Mouse (Mus musculus) midbrain, embryonic 12.5 days (tissue): ENCODE results near the gene Kalrn. TPM values are rescaled to one million over a fixed set of nuclear protein-coding genes. Genes with fewer than 3 reads are reported as not detected.

Experiments used
- ATAC-seq: fragments of 200-750 bp; cut with Nextera tagmentation; 2 replicates; pipeline ENCODE4 v1.8.0; 2017; ENCODE audit warnings: low read depth, moderate TSS enrichment, moderate library complexity; ENCODE audit not compliant: low FRiP score
- H3K27ac ChIP-seq: fragments of 300-500 bp; sonication (generic); replicated peaks from 2 replicates; pipeline ENCODE4 v1.5.1; 2016; ENCODE audit warnings: mild to moderate bottlenecking
- H3K27me3 ChIP-seq: fragments of 300-500 bp; sonication (generic); 2 replicates; pipeline ENCODE4 v1.6.1; 2016; ENCODE audit warnings: mild to moderate bottlenecking
- H3K36me3 ChIP-seq: fragments of 300-500 bp; sonication (generic); 2 replicates; pipeline ENCODE4 v1.6.1; 2016
- H3K4me1 ChIP-seq: fragments of 300-500 bp; sonication (generic); 2 replicates; pipeline ENCODE4 v1.6.1; 2016
- H3K4me2 ChIP-seq: fragments of 300-500 bp; sonication (generic); replicated peaks from 2 replicates; pipeline ENCODE4 v1.6.1; 2016; ENCODE audit warnings: mild to moderate bottlenecking, moderate library complexity
- H3K4me3 ChIP-seq: fragments of 300-500 bp; sonication (generic); 2 replicates; pipeline ENCODE4 v1.5.1; 2016; ENCODE audit warnings: mild to moderate bottlenecking
- H3K9ac ChIP-seq: fragments of 300-500 bp; sonication (generic); replicated peaks from 2 replicates; pipeline ENCODE4 v1.6.1; 2016; ENCODE audit warnings: mild to moderate bottlenecking, moderate library complexity
- H3K9me3 ChIP-seq: fragments of 300-500 bp; sonication (generic); 2 replicates; pipeline ENCODE4 v1.6.1; 2016; ENCODE audit warnings: mild to moderate bottlenecking
- WGBS: fragments of 180-500 bp; shearing (Covaris S2); methylation state at CpG from one replicate; pipeline ENCODE4 v1.1.7; 2016; 5-methylcytosine and 5-hydroxymethylcytosine counted together
- polyA plus RNA-seq: library from polyadenylated mRNA; unstranded; fragments of >200 nt; fragmentation: Nextera tagmentation; extraction: Ambion mirVana; gene quantifications from 2 replicates; pipeline ENCODE4 v1.2.1, GENCODE M21; 2016

Kalrn gene
- polyA plus RNA-seq, 1 experiment from 2014 or later: 28.9 TPM

DNA sequence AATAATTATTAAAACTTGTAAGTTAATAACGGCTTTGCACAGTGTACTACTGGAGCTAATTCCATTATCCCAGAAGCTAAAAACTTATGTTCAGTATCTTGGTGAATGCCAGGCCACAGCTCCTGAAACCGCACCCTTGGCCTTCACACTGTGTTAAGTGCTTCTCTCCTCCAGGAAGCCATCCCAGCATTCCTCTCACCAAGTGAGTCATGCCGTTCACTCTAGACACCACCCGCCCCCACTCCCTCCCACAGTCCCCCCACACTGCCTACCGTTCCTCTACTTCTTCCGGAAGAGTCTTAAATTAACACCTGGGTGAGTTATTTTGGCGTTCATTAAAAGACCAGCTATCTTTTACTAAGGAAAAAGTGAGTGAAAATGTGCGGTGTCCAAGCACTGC is 82.8 kb downstream of the Kalrn start:
- H3K36me3 ChIP-seq: no peaks in the 10 kb centered on the region
- 63% methylated on average over 8 of the region's 8 CpGs for WGBS
- no peaks in the 10 kb centered on the region for H3K27me3 ChIP-seq
- no peak overlapping the region for H3K4me2 ChIP-seq
- H3K4me3 ChIP-seq: no peak overlapping the region
- H3K27ac ChIP-seq: no peak overlapping the region
- H3K4me1 ChIP-seq: peaks cover 23% of the 10 kb centered on the region
- no peak for ATAC-seq
- H3K9me3 ChIP-seq: no peaks in the 10 kb centered on the region
- H3K9ac ChIP-seq: no peak overlapping the region

DNA sequence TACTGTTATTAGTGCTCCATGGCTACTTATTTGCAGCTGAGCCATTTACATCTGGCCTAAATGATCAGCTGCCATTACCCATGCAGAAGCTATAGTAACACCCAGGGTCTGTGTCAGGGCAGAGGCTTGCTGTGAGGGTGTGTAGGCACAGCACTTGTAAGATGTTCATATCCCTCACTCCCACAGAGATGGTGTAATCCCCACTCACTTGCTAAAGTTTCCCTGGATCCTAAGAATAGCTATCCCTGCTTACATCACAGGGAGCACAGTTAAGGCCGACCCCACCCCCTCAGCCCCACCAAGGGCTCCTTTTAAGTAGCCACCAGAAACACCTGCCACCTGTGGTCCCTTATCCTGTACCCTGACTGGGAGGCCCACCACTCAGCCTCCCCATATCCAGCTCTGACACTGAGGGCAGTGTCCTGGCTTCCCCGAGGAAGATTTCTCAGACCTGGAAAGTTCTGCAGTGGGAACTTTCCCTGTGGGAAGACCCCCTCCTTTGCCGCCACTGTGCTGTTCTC is 83.5 kb downstream of the Kalrn start:
- no peak for ATAC-seq
- 52% methylated on average over 3 of the region's 3 CpGs for WGBS
- no peaks in the 10 kb centered on the region for H3K9me3 ChIP-seq

DNA sequence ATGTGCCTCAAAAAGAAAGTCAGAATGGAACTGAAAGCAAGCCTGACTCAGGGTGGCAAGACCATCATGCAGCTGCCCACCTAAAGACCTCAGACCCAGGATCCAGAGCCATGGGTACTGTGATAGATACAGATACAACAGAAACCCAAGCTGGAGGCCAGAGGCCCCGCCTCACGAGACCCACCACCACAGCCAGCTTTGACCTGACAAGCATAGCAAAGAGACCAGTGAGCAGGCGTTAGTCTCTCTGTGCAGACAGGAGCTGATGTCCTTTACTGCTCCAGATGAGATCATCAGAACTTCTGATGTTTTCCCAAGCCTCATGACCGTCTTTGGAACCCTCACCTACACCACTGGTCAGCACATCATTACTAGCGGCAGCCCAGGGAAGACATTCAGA is 85.5 kb downstream of the Kalrn start:
- WGBS: 87% methylated on average over 5 of the region's 5 CpGs
- H3K9ac ChIP-seq: no peak overlapping the region
- no peaks in the 10 kb centered on the region for H3K36me3 ChIP-seq
- ATAC-seq: no peak
- H3K4me2 ChIP-seq: no peak overlapping the region
- no peak overlapping the region for H3K27ac ChIP-seq
- no peaks in the 10 kb centered on the region for H3K9me3 ChIP-seq
- H3K4me3 ChIP-seq: no peak overlapping the region
- no peaks in the 10 kb centered on the region for H3K27me3 ChIP-seq
- peaks cover 33% of the 10 kb centered on the region for H3K4me1 ChIP-seq

More for the DNA sequence above, 83.5 kb downstream of the Kalrn start:
- Histone ChIP-seq H3K4me2 (no peak overlapping the region), H3K36me3 (no peaks in the 10 kb centered on the region), H3K9ac (no peak overlapping the region), H3K27ac (no peak overlapping the region), H3K4me1 (peaks cover 29% of the 10 kb centered on the region), H3K27me3 (no peaks in the 10 kb centered on the region), H3K4me3 (no peak overlapping the region)

DNA sequence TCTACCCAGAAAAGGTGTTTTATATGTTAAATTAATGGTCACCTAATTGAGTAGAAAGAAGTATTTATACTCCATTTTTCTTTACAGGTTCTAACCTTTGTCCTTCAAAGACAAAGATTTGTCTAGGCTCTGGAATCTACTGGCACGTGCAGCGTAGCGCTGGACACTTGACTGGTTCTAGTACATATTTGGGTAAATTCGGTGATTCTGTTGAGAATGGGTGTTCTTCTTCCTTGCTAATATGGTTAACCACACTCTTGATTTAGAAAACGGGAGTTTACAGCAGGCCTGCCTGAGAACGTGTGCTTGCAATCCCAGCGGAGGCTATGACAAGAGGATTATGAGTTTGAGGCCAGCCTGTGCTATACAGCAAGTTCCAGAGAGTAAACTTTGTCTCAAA is 86.1 kb downstream of the Kalrn start:
- Histone ChIP-seq H3K4me3 (no peak overlapping the region), H3K27ac (no peak overlapping the region), H3K4me1 (peaks cover 33% of the 10 kb centered on the region), H3K4me2 (no peak overlapping the region), H3K36me3 (no peaks in the 10 kb centered on the region), H3K27me3 (no peaks in the 10 kb centered on the region), H3K9ac (no peak overlapping the region), H3K9me3 (no peaks in the 10 kb centered on the region)
- no peak for ATAC-seq
- WGBS: 87% methylated on average over 7 of the region's 7 CpGs

DNA sequence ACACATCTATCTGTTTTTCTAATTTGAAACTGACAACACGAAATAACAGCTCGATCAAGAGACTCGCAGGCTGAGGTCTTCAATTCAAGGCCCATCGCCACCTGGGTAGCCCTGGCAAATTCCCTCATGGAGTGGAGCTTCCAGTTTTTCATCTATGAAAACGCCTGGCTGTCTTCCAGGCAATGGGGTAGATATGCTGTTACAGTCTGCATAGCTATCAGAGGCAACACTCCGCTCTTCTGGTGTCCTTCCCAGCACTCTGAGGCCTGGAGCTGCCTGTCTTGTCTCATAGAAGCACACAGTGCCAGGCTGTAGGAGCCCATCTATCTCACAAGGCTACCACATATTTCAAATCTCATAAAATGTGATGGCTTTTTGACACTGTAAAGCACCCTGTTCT is 87.8 kb downstream of the Kalrn start:
- no peak for ATAC-seq
- Histone ChIP-seq H3K4me3 (no peak overlapping the region), H3K9me3 (no peaks in the 10 kb centered on the region), H3K27ac (no peak overlapping the region), H3K4me1 (peaks cover 22% of the 10 kb centered on the region), H3K4me2 (no peak overlapping the region), H3K27me3 (no peaks in the 10 kb centered on the region), H3K9ac (no peak overlapping the region), H3K36me3 (no peaks in the 10 kb centered on the region)
- 81% methylated on average over 6 of the region's 6 CpGs for WGBS

DNA sequence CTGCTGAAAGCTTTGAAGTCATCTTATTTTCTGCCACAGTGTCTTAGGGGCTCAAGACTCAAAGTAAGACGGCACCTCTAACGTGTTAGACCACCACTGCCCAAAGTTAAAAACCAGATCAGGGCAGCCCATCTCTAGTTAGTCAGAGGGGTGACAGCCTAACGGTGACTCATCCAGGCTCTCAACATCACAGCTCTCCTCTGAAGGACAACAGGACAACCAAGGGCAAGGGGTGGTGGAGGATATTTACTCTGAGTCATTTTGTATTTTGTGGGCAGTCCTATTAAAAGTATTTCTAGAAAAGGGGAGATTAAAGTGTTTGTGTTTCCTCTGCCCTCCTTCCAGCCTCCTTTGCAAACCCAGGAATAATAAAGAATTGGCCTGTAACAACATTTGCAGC is 88.4 kb downstream of the Kalrn start:
- no peak overlapping the region for H3K4me2 ChIP-seq
- peaks cover 21% of the 10 kb centered on the region for H3K4me1 ChIP-seq
- H3K4me3 ChIP-seq: no peak overlapping the region
- no peaks in the 10 kb centered on the region for H3K27me3 ChIP-seq
- no peak overlapping the region for H3K27ac ChIP-seq
- WGBS: 66% methylated on average over 3 of the region's 3 CpGs
- no peak overlapping the region for H3K9ac ChIP-seq
- ATAC-seq: no peak
- H3K36me3 ChIP-seq: no peaks in the 10 kb centered on the region
- no peaks in the 10 kb centered on the region for H3K9me3 ChIP-seq

DNA sequence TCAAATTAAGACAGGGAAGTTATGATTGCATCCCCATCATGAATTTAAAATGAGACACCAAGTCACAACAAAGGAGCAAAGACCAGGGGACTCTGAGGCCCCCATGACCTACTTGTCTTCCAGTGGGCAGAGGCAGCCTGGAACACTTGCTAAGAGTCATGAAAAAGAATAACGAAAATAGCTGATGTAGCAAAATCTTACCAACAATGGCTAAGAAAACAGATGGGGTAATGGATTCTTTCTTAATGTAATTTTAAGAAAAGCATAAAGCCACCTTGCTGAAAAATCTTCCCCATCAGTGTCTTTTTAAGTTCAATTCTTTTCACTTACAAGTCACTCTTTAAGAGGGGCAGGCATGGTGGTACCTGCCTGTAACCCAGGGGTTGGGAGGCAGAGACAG is 89.1 kb downstream of the Kalrn start:
- Histone ChIP-seq H3K4me2 (no peak overlapping the region), H3K36me3 (no peaks in the 10 kb centered on the region), H3K4me1 (peaks cover 21% of the 10 kb centered on the region), H3K9me3 (no peaks in the 10 kb centered on the region), H3K27ac (no peak overlapping the region; the same call in 1 of the 2 replicates), H3K4me3 (no peak overlapping the region), H3K9ac (no peak overlapping the region), H3K27me3 (no peaks in the 10 kb centered on the region)
- WGBS: 90% methylated on average over 1 of the region's 1 CpGs
- ATAC-seq: no peak

DNA sequence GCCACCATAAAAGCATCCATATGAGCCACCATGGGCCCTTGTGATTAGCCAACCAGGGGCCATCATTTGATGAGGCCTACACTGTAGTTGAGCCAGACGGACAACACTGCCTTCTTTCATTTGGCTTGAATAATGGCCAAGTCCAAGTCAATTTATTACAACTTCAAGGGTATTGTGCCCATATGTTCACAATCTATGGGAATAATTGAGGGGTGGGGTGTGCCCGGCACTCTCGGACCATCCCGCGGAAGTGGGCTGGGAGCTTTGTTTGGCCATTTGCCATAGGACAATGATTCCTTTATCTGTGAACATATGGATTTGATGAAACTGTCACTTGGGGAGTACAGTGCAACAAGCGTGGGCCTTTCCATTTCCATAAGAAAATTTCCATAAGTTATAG is 89.6 kb downstream of the Kalrn start:
- ATAC-seq: no peak
- no peaks in the 10 kb centered on the region for H3K9me3 ChIP-seq
- WGBS: 76% methylated on average over 6 of the region's 6 CpGs
- H3K4me3 ChIP-seq: no peak overlapping the region
- H3K27ac ChIP-seq: no peak overlapping the region
- no peak overlapping the region for H3K9ac ChIP-seq
- no peaks in the 10 kb centered on the region for H3K36me3 ChIP-seq
- H3K27me3 ChIP-seq: no peaks in the 10 kb centered on the region
- peaks cover 21% of the 10 kb centered on the region for H3K4me1 ChIP-seq
- H3K4me2 ChIP-seq: no peak overlapping the region

DNA sequence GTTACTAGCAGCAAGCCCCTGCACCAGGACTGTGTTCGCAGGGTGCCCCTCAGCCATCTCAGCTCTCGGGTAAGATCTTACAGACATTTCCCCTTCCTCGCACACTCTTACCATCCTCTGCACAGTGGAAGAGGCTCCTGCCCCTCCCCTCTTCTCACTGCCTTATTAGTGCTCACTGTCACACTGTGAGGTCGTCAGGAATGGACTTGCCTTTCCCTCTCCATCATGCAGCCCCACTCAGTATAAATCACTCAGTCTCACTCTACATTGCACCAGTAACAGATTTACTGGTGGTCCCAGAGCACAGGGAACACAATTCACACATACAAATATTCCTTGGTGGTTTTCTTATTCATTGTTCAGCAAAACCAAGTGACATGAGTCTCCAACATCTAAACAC is 98.6 kb downstream of the Kalrn start:
- no peaks in the 10 kb centered on the region for H3K36me3 ChIP-seq
- peaks cover 48% of the 10 kb centered on the region for H3K4me1 ChIP-seq
- H3K27me3 ChIP-seq: no peaks in the 10 kb centered on the region
- H3K9ac ChIP-seq: no peak overlapping the region
- no peak overlapping the region for H3K27ac ChIP-seq
- H3K4me3 ChIP-seq: no peak overlapping the region
- 63% methylated on average over 4 of the region's 4 CpGs for whole genome bisulfite sequencing
- no peaks in the 10 kb centered on the region for H3K9me3 ChIP-seq
- ATAC-seq: no peak
- H3K4me2 ChIP-seq: no peak overlapping the region

DNA sequence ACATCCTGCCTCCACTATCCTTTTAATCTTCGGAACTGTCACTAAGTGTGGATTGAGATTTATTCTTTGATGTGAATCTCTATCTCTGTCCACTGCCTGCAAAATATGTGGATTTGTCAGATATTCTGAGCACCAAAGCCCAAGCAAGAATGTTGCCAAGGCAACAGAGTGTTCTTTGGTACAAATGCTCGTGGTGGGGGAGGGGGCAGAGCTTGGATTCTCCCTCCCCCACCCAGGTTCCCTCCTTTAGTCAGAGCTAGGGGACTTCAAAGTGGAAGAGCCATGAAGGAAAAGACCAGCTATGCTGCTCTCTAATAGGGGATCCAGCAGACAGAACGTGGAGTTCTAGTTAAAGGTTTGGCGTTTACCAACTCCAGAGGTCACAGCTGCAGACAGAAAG is 99.4 kb downstream of the Kalrn start:
- no peaks in the 10 kb centered on the region for H3K9me3 ChIP-seq
- peak overlapping the region; percentile 60 for H3K27ac ChIP-seq
- H3K27me3 ChIP-seq: no peaks in the 10 kb centered on the region
- H3K4me2 ChIP-seq: no peak overlapping the region
- no peak overlapping the region for H3K9ac ChIP-seq
- no peaks in the 10 kb centered on the region for H3K36me3 ChIP-seq
- WGBS: 33% methylated on average over 4 of the region's 4 CpGs
- peaks cover 57% of the 10 kb centered on the region for H3K4me1 ChIP-seq
- H3K4me3 ChIP-seq: no peak overlapping the region
- ATAC-seq: no peak

DNA sequence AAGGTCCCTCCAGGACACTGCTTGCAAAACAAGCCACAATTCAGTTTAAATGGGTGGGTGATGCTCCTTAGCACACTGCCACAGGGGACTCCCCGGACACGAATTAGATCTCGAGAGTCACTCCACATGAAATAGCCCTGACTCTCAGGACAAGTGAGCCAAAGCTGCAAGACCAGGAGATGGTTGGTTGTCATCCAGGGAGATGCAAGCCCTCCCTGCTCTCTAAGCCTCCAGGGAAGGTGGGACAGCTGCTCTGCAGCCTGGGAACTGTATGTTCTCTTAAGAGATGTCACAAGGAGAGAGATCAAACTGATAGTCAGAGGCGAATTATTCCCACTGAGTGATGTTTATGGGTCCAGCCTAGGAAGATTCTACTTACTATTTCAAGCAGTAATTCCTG is 101.9 kb downstream of the Kalrn start:
- 79% methylated on average over 4 of the region's 4 CpGs for WGBS
- H3K4me1 ChIP-seq: peaks cover 77% of the 10 kb centered on the region
- no peaks in the 10 kb centered on the region for H3K27me3 ChIP-seq
- H3K9me3 ChIP-seq: no peaks in the 10 kb centered on the region
- no peak for ATAC-seq
- H3K9ac ChIP-seq: no peak overlapping the region
- H3K4me2 ChIP-seq: no peak overlapping the region
- no peak overlapping the region for H3K4me3 ChIP-seq
- H3K27ac ChIP-seq: no peak overlapping the region
- no peaks in the 10 kb centered on the region for H3K36me3 ChIP-seq

DNA sequence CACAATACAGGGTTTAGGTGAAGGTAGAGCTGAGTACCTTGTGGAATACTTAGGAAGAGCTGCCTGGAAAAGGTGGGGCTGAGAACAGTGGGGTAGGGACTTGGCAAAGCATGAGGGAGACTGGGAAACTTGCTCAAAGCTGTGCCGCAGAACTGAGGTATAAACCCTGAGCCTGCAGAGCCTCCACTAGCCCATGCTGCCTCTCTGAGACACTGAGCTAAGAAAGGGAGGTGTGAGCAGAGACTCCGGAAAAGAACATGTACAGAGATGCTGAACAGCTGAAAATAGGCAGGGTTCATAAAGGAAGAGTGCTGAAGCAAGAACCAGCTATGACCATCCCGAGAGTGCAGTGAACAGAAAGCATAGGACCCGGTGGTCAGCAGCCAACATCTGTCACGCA is 103.0 kb downstream of the Kalrn start:
- H3K9me3 ChIP-seq: no peaks in the 10 kb centered on the region
- peaks cover 77% of the 10 kb centered on the region for H3K4me1 ChIP-seq
- H3K27me3 ChIP-seq: no peaks in the 10 kb centered on the region
- 82% methylated on average over 5 of the region's 5 CpGs for WGBS
- no peaks in the 10 kb centered on the region for H3K36me3 ChIP-seq
- H3K9ac ChIP-seq: no peak overlapping the region
- ATAC-seq: no peak
- no peak overlapping the region for H3K4me2 ChIP-seq
- H3K4me3 ChIP-seq: no peak overlapping the region
- no peak overlapping the region for H3K27ac ChIP-seq

DNA sequence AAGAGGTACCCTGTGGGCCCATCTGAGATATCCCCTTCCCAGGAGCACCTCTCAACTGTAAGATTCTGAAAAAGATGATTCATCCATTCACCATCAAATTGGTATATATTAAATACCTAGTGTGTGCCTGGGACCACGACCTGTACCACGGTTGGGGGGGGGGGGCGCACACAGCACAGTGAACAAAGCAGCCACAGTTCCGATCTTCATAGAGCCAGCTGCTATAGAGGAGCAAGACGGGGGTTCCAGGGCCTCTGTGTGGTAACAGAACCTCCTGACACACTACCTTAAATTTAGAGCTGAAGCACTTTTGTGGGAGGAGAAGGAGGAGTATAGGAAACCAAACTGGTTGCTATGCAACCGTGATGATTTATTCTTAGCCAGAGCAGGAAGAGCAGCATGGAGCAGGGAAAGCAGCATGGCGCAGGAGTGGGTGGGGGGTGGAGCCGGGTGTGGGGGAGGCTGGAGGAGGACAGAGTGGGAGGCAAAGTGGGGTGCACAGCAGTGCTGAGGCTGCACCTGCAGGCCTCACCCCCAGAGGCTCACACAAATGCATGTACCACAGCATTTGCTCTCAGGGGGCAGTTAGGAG is 104.0 kb downstream of the Kalrn start:
- peak; percentile 73; the same call in 1 of the 2 replicates for ATAC-seq
- Histone ChIP-seq H3K36me3 (no peaks in the 10 kb centered on the region), H3K4me2 (0 out of 2 replicates have a peak overlapping the region, but pooled peaks have one; percentile 10), H3K27ac (0 out of 2 replicates have a peak overlapping the region, but pooled peaks have one; percentile 15), H3K27me3 (no peaks in the 10 kb centered on the region), H3K4me1 (peaks cover 71% of the 10 kb centered on the region), H3K9ac (no peak overlapping the region), H3K9me3 (no peaks in the 10 kb centered on the region), H3K4me3 (no peak overlapping the region)
- WGBS: 45% methylated on average over 8 of the region's 8 CpGs
